Mouse (Mus musculus): ENCODE data around the gene Rab5c. TPM values are rescaled to one million over a fixed set of nuclear protein-coding genes. Genes with fewer than 3 reads are reported as not detected.

Gene Rab5c
- total and polyA plus RNA-seq, 2 experiments from 2014 or later = 34.4 to 250 TPM

- no peaks in the 10 kb centered on the region for H3K4me1 ChIP-seq (ENCODE audit: insufficient read depth, low read length)
- no peaks in the 10 kb centered on the region for H3K27me3 ChIP-seq (ENCODE audit: insufficient read depth, low read length)
- H3K36me3 ChIP-seq (ENCODE audit: insufficient read depth, low read length) = peaks cover 12% of the 10 kb centered on the region
- H3K9me3 ChIP-seq (ENCODE audit: low read length) = no peaks in the 10 kb centered on the region
- peak overlapping the region; percentile 96 for H3K4me3 ChIP-seq (ENCODE audit: low read depth, low read length)
- peak overlapping the region; percentile 79 for H3K27ac ChIP-seq (ENCODE audit: low read depth, low read length)
- peak overlapping the region; percentile 67; the same call in 1 of the 2 replicates for H3K9ac ChIP-seq (replicated peaks; ENCODE audit: low read length, poor library complexity, severe bottlenecking)
- ATAC-seq (ENCODE audit: low FRiP score) (no peak), DNase-seq (ENCODE audit: low spot score) (no peak)
- peak overlapping the region; percentile 54 for H3K4me2 ChIP-seq (ENCODE audit: low read depth, low read length, poor library complexity, severe bottlenecking)
- no peak for TF ChIP-seq CTCF (IDR thresholded peaks at IDR 0.05)
- WGBS = 15% methylated on average over 5 of the region's 5 CpGs
Observed at GRCm38 (mm10) chr11:100738749-100739148, 734 bp upstream of the Rab5c start.

- Histone ChIP-seq H3K27ac (ENCODE audit: low read depth, low read length) (peak overlapping the region; percentile 67), H3K27me3 (ENCODE audit: insufficient read depth, low read length) (no peaks in the 10 kb centered on the region), H3K9ac (replicated peaks; ENCODE audit: low read length, poor library complexity, severe bottlenecking) (peak overlapping the region; percentile 96), H3K9me3 (ENCODE audit: low read length) (no peaks in the 10 kb centered on the region), H3K4me1 (ENCODE audit: insufficient read depth, low read length) (no peaks in the 10 kb centered on the region), H3K36me3 (ENCODE audit: insufficient read depth, low read length) (peaks cover 8% of the 10 kb centered on the region), H3K4me3 (ENCODE audit: low read depth, low read length) (peak overlapping the region; percentile 96), H3K4me2 (ENCODE audit: low read depth, low read length, poor library complexity, severe bottlenecking) (peak overlapping the region; percentile 74)
- DNase-seq (ENCODE audit: low spot score) (no peak), ATAC-seq (ENCODE audit: low FRiP score) (no peak)
- no peak for TF ChIP-seq CTCF (IDR thresholded peaks at IDR 0.05)
- 3% methylated on average over 13 of the region's 13 CpGs for WGBS
Observed at GRCm38 (mm10) chr11:100737105-100737733, 796 bp downstream of the Rab5c start.

- WGBS = 81% methylated on average over 4 of the region's 4 CpGs
- Histone ChIP-seq H3K27me3 (ENCODE audit: insufficient read depth, low read length) (no peaks in the 10 kb centered on the region), H3K9me3 (ENCODE audit: low read length) (no peaks in the 10 kb centered on the region), H3K4me1 (ENCODE audit: insufficient read depth, low read length) (no peaks in the 10 kb centered on the region), H3K4me2 (ENCODE audit: low read depth, low read length, poor library complexity, severe bottlenecking) (peak overlapping the region; percentile 74), H3K4me3 (ENCODE audit: low read depth, low read length) (peak overlapping the region; percentile 96), H3K36me3 (ENCODE audit: insufficient read depth, low read length) (peaks cover 8% of the 10 kb centered on the region), H3K27ac (ENCODE audit: low read depth, low read length) (no peak overlapping the region), H3K9ac (replicated peaks; ENCODE audit: low read length, poor library complexity, severe bottlenecking) (0 out of 2 replicates have a peak overlapping the region, but pooled peaks have one; percentile 96)
- no peak for ATAC-seq (ENCODE audit: low FRiP score)
- no peak for TF ChIP-seq CTCF (IDR thresholded peaks at IDR 0.05)
- DNase-seq (ENCODE audit: low spot score) = no peak
Observed at GRCm38 (mm10) chr11:100736746-100737080, 1.3 kb downstream of the Rab5c start.

- ATAC-seq (ENCODE audit: low FRiP score) = no peak
- Histone ChIP-seq H3K4me2 (ENCODE audit: low read depth, low read length, poor library complexity, severe bottlenecking) (0 out of 2 replicates have a peak overlapping the region, but pooled peaks have one; percentile 74), H3K9ac (replicated peaks; ENCODE audit: low read length, poor library complexity, severe bottlenecking) (no peak overlapping the region)
Observed at GRCm38 (mm10) chr11:100735954-100736745, 1.9 kb downstream of the Rab5c start.

GRCm38 (mm10) chr11:100735134-100735865 is 2.7 kb downstream of the Rab5c start:
- 90% methylated on average over 9 of the region's 9 CpGs for WGBS
- Histone ChIP-seq H3K27ac (ENCODE audit: low read depth, low read length) (no peak overlapping the region), H3K4me1 (ENCODE audit: insufficient read depth, low read length) (no peaks in the 10 kb centered on the region), H3K36me3 (ENCODE audit: insufficient read depth, low read length) (no peaks in the 10 kb centered on the region), H3K9ac (replicated peaks; ENCODE audit: low read length, poor library complexity, severe bottlenecking) (no peak overlapping the region), H3K9me3 (ENCODE audit: low read length) (no peaks in the 10 kb centered on the region), H3K27me3 (ENCODE audit: insufficient read depth, low read length) (no peaks in the 10 kb centered on the region), H3K4me3 (ENCODE audit: low read depth, low read length) (no peak overlapping the region), H3K4me2 (ENCODE audit: low read depth, low read length, poor library complexity, severe bottlenecking) (no peak overlapping the region)
- TF ChIP-seq CTCF (IDR thresholded peaks at IDR 0.05) = no peak
- DNase-seq (ENCODE audit: low spot score) = no peak
- no peak for ATAC-seq (ENCODE audit: low FRiP score)

More at GRCm38 (mm10) chr11:100735954-100736745, 1.9 kb downstream of the Rab5c start:
- no peak overlapping the region for H3K27ac ChIP-seq (ENCODE audit: low read depth, low read length)
- 84% methylated on average over 14 of the region's 14 CpGs for WGBS
- no peak overlapping the region for H3K4me3 ChIP-seq (ENCODE audit: low read depth, low read length)
- H3K27me3 ChIP-seq (ENCODE audit: insufficient read depth, low read length) = no peaks in the 10 kb centered on the region
- no peaks in the 10 kb centered on the region for H3K4me1 ChIP-seq (ENCODE audit: insufficient read depth, low read length)
- peaks cover 2% of the 10 kb centered on the region; the same call in 1 of the 2 replicates for H3K36me3 ChIP-seq (ENCODE audit: insufficient read depth, low read length)
- no peak for DNase-seq (ENCODE audit: low spot score)
- H3K9me3 ChIP-seq (ENCODE audit: low read length) = no peaks in the 10 kb centered on the region
- no peak for TF ChIP-seq CTCF (IDR thresholded peaks at IDR 0.05)

All from midbrain, postnatal 0 days (tissue).